Mouse (Mus musculus): Measurements from ENCODE around the gene Mrtfa. TPM values are rescaled to one million over a fixed set of nuclear protein-coding genes. Genes with fewer than 3 reads are reported as not detected.

Mrtfa gene
- polyA plus RNA-seq, 1 experiment = 80.0 TPM

- H3K4me1 ChIP-seq (ENCODE audit: control insufficient read depth, insufficient read depth, insufficient read length) = no peaks in the 10 kb centered on the region; the same call in 1 of the 2 replicates
- H3K4me3 ChIP-seq (ENCODE audit: extremely low read depth, insufficient read depth, insufficient read length) = no peak overlapping the region
- no peak for TF ChIP-seq CTCF (IDR thresholded peaks at IDR 0.05; ENCODE audit: extremely low read depth, insufficient read depth, insufficient read length, insufficient replicate concordance)
- TF ChIP-seq POLR2A (IDR thresholded peaks at IDR 0.05; ENCODE audit: low read depth, low read length) = no peak
- H3K36me3 ChIP-seq (ENCODE audit: control insufficient read depth, insufficient read depth, low read length) = peaks cover 1% of the 10 kb centered on the region; the same call in 1 of the 2 replicates
- no peak overlapping the region for H3K27ac ChIP-seq (ENCODE audit: insufficient read depth, low read length)
- no peak for DNase-seq (ENCODE audit: low read depth in 1 of 2, low spot score in 2 of 2)
- no peaks in the 10 kb centered on the region for H3K27me3 ChIP-seq (ENCODE audit: control insufficient read depth, insufficient read depth, low read length)
- 75% methylated on average over 4 of the region's 4 CpGs for WGBS
These were observed 72.3 kb downstream of the Mrtfa start for GRCm38 (mm10) chr15:81118226-81118625.

GRCm38 (mm10) chr15:81112589-81112988 is 78.0 kb downstream of the Mrtfa start:
- Histone ChIP-seq H3K36me3 (ENCODE audit: control insufficient read depth, insufficient read depth, low read length) (peaks cover 1% of the 10 kb centered on the region; the same call in 1 of the 2 replicates), H3K27me3 (ENCODE audit: control insufficient read depth, insufficient read depth, low read length) (no peaks in the 10 kb centered on the region), H3K4me1 (ENCODE audit: control insufficient read depth, insufficient read depth, insufficient read length) (peaks cover 3% of the 10 kb centered on the region; the same call in 1 of the 2 replicates), H3K27ac (ENCODE audit: insufficient read depth, low read length) (0 out of 2 replicates have a peak overlapping the region, but pooled peaks have one; percentile 2), H3K4me3 (ENCODE audit: extremely low read depth, insufficient read depth, insufficient read length) (no peak overlapping the region)
- TF ChIP-seq CTCF (IDR thresholded peaks at IDR 0.05; ENCODE audit: extremely low read depth, insufficient read depth, insufficient read length, insufficient replicate concordance) (no peak), POLR2A (IDR thresholded peaks at IDR 0.05; ENCODE audit: low read depth, low read length) (no peak)
- WGBS = 27% methylated on average over 6 of the region's 6 CpGs
- DNase-seq (ENCODE audit: low read depth in 1 of 2, low spot score in 2 of 2) = peak in 1 of 2 experiments; percentile 26

- H3K4me3 ChIP-seq (ENCODE audit: extremely low read depth, insufficient read depth, insufficient read length) = no peak overlapping the region
- peaks cover 4% of the 10 kb centered on the region; the same call in 1 of the 2 replicates for H3K4me1 ChIP-seq (ENCODE audit: control insufficient read depth, insufficient read depth, insufficient read length)
- H3K36me3 ChIP-seq (ENCODE audit: control insufficient read depth, insufficient read depth, low read length) = no peaks in the 10 kb centered on the region
- no peak overlapping the region for H3K27ac ChIP-seq (ENCODE audit: insufficient read depth, low read length)
- TF ChIP-seq POLR2A (IDR thresholded peaks at IDR 0.05; ENCODE audit: low read depth, low read length) (no peak), CTCF (IDR thresholded peaks at IDR 0.05; ENCODE audit: extremely low read depth, insufficient read depth, insufficient read length, insufficient replicate concordance) (no peak)
- WGBS = 87% methylated on average over 3 of the region's 3 CpGs
- no peak for DNase-seq (ENCODE audit: low read depth in 1 of 2, low spot score in 2 of 2)
- H3K27me3 ChIP-seq (ENCODE audit: control insufficient read depth, insufficient read depth, low read length) = no peaks in the 10 kb centered on the region
These were observed 80.2 kb downstream of the Mrtfa start for GRCm38 (mm10) chr15:81110315-81110714.

GRCm38 (mm10) chr15:81105962-81106361 is 84.6 kb downstream of the Mrtfa start:
- H3K27ac ChIP-seq (ENCODE audit: insufficient read depth, low read length) = no peak overlapping the region
- H3K4me1 ChIP-seq (ENCODE audit: control insufficient read depth, insufficient read depth, insufficient read length) = peaks cover 9% of the 10 kb centered on the region; the same call in 1 of the 2 replicates
- no peaks in the 10 kb centered on the region for H3K27me3 ChIP-seq (ENCODE audit: control insufficient read depth, insufficient read depth, low read length)
- H3K4me3 ChIP-seq (ENCODE audit: extremely low read depth, insufficient read depth, insufficient read length) = no peak overlapping the region
- no peak for TF ChIP-seq CTCF (IDR thresholded peaks at IDR 0.05; ENCODE audit: extremely low read depth, insufficient read depth, insufficient read length, insufficient replicate concordance)
- TF ChIP-seq POLR2A (IDR thresholded peaks at IDR 0.05; ENCODE audit: low read depth, low read length) = no peak
- no peaks in the 10 kb centered on the region for H3K36me3 ChIP-seq (ENCODE audit: control insufficient read depth, insufficient read depth, low read length)
- no peak for DNase-seq (ENCODE audit: low read depth in 1 of 2, low spot score in 2 of 2)
- WGBS = 57% methylated on average over 10 of the region's 10 CpGs

- Histone ChIP-seq H3K27ac (ENCODE audit: insufficient read depth, low read length) (peak overlapping the region; percentile 83), H3K4me1 (ENCODE audit: control insufficient read depth, insufficient read depth, insufficient read length) (peaks cover 12% of the 10 kb centered on the region; the same call in 1 of the 2 replicates), H3K36me3 (ENCODE audit: control insufficient read depth, insufficient read depth, low read length) (no peaks in the 10 kb centered on the region), H3K27me3 (ENCODE audit: control insufficient read depth, insufficient read depth, low read length) (no peaks in the 10 kb centered on the region), H3K4me3 (ENCODE audit: extremely low read depth, insufficient read depth, insufficient read length) (peak overlapping the region; percentile 69)
- DNase-seq (ENCODE audit: low read depth in 1 of 2, low spot score in 2 of 2) = peak; percentile 61 to 74
- TF ChIP-seq CTCF (IDR thresholded peaks at IDR 0.05; ENCODE audit: extremely low read depth, insufficient read depth, insufficient read length, insufficient replicate concordance) (no peak), POLR2A (IDR thresholded peaks at IDR 0.05; ENCODE audit: low read depth, low read length) (peak; percentile 37)
- 12% methylated on average over 13 of the region's 13 CpGs for WGBS
These were observed 85.8 kb downstream of the Mrtfa start for GRCm38 (mm10) chr15:81104585-81105259.

- no peaks in the 10 kb centered on the region for H3K36me3 ChIP-seq (ENCODE audit: control insufficient read depth, insufficient read depth, low read length)
- no peak for DNase-seq (ENCODE audit: low read depth in 1 of 2, low spot score in 2 of 2)
- WGBS = 89% methylated on average over 3 of the region's 3 CpGs
- H3K27me3 ChIP-seq (ENCODE audit: control insufficient read depth, insufficient read depth, low read length) = no peaks in the 10 kb centered on the region
- no peak overlapping the region for H3K27ac ChIP-seq (ENCODE audit: insufficient read depth, low read length)
- H3K4me3 ChIP-seq (ENCODE audit: extremely low read depth, insufficient read depth, insufficient read length) = 0 out of 2 replicates have a peak overlapping the region, but pooled peaks have one; percentile 11
- TF ChIP-seq POLR2A (IDR thresholded peaks at IDR 0.05; ENCODE audit: low read depth, low read length) = no peak
- TF ChIP-seq CTCF (IDR thresholded peaks at IDR 0.05; ENCODE audit: extremely low read depth, insufficient read depth, insufficient read length, insufficient replicate concordance) = no peak
- peaks cover 12% of the 10 kb centered on the region; the same call in 1 of the 2 replicates for H3K4me1 ChIP-seq (ENCODE audit: control insufficient read depth, insufficient read depth, insufficient read length)
These were observed 87.1 kb downstream of the Mrtfa start for GRCm38 (mm10) chr15:81103500-81103899.
